Mouse (Mus musculus): ENCODE data around the gene Prom2. TPM values are rescaled to one million over a fixed set of nuclear protein-coding genes. Genes with fewer than 3 reads are reported as not detected.

Prom2 gene
- polyA plus RNA-seq, 1 experiment, result 0.17 TPM

- H3K4me1 ChIP-seq (ENCODE audit: control insufficient read depth, insufficient read depth, low read length), result no peaks in the 10 kb centered on the region
- TF ChIP-seq POLR2A (IDR thresholded peaks at IDR 0.05; ENCODE audit: extremely low read depth, insufficient read depth, low read length), result no peak
- TF ChIP-seq CTCF (IDR thresholded peaks at IDR 0.05; ENCODE audit: extremely low read depth, insufficient read depth, low read length), result peak; percentile 78
- no peak overlapping the region for H3K4me3 ChIP-seq (ENCODE audit: insufficient read depth, low read length)
- no peak overlapping the region for H3K27ac ChIP-seq (ENCODE audit: insufficient read depth, low read length)
These were observed 9.8 kb upstream of the Prom2 start for GRCm38 (mm10) chr2:127551078-127551477.

GRCm38 (mm10) chr2:127550446-127550845 is 9.2 kb upstream of the Prom2 start:
- TF ChIP-seq POLR2A (IDR thresholded peaks at IDR 0.05; ENCODE audit: extremely low read depth, insufficient read depth, low read length) (no peak), CTCF (IDR thresholded peaks at IDR 0.05; ENCODE audit: extremely low read depth, insufficient read depth, low read length) (no peak)
- Histone ChIP-seq H3K4me1 (ENCODE audit: control insufficient read depth, insufficient read depth, low read length) (no peaks in the 10 kb centered on the region), H3K4me3 (ENCODE audit: insufficient read depth, low read length) (no peak overlapping the region), H3K27ac (ENCODE audit: insufficient read depth, low read length) (no peak overlapping the region)

GRCm38 (mm10) chr2:127549711-127550110 is 8.4 kb upstream of the Prom2 start:
- H3K27ac ChIP-seq (ENCODE audit: insufficient read depth, low read length), result no peak overlapping the region
- no peaks in the 10 kb centered on the region for H3K4me1 ChIP-seq (ENCODE audit: control insufficient read depth, insufficient read depth, low read length)
- no peak for TF ChIP-seq POLR2A (IDR thresholded peaks at IDR 0.05; ENCODE audit: extremely low read depth, insufficient read depth, low read length)
- no peak for TF ChIP-seq CTCF (IDR thresholded peaks at IDR 0.05; ENCODE audit: extremely low read depth, insufficient read depth, low read length)
- no peak overlapping the region for H3K4me3 ChIP-seq (ENCODE audit: insufficient read depth, low read length)

- Histone ChIP-seq H3K27ac (ENCODE audit: insufficient read depth, low read length) (no peak overlapping the region), H3K4me3 (ENCODE audit: insufficient read depth, low read length) (no peak overlapping the region), H3K4me1 (ENCODE audit: control insufficient read depth, insufficient read depth, low read length) (no peaks in the 10 kb centered on the region)
- TF ChIP-seq CTCF (IDR thresholded peaks at IDR 0.05; ENCODE audit: extremely low read depth, insufficient read depth, low read length) (no peak), POLR2A (IDR thresholded peaks at IDR 0.05; ENCODE audit: extremely low read depth, insufficient read depth, low read length) (no peak)
These were observed 7.2 kb upstream of the Prom2 start for GRCm38 (mm10) chr2:127548342-127549074.

- TF ChIP-seq POLR2A (IDR thresholded peaks at IDR 0.05; ENCODE audit: extremely low read depth, insufficient read depth, low read length) (no peak), CTCF (IDR thresholded peaks at IDR 0.05; ENCODE audit: extremely low read depth, insufficient read depth, low read length) (no peak)
- Histone ChIP-seq H3K4me1 (ENCODE audit: control insufficient read depth, insufficient read depth, low read length) (peaks cover 4% of the 10 kb centered on the region; the same call in 1 of the 2 replicates), H3K27ac (ENCODE audit: insufficient read depth, low read length) (no peak overlapping the region), H3K4me3 (ENCODE audit: insufficient read depth, low read length) (no peak overlapping the region)
These were observed 430 bp upstream of the Prom2 start for GRCm38 (mm10) chr2:127541697-127542096.

GRCm38 (mm10) chr2:127539494-127539893 is 1.8 kb downstream of the Prom2 start:
- TF ChIP-seq POLR2A (IDR thresholded peaks at IDR 0.05; ENCODE audit: extremely low read depth, insufficient read depth, low read length) (no peak), CTCF (IDR thresholded peaks at IDR 0.05; ENCODE audit: extremely low read depth, insufficient read depth, low read length) (peak; percentile 61)
- Histone ChIP-seq H3K27ac (ENCODE audit: insufficient read depth, low read length) (no peak overlapping the region), H3K4me1 (ENCODE audit: control insufficient read depth, insufficient read depth, low read length) (peaks cover 4% of the 10 kb centered on the region; the same call in 1 of the 2 replicates), H3K4me3 (ENCODE audit: insufficient read depth, low read length) (no peak overlapping the region)

GRCm38 (mm10) chr2:127537548-127537947 is 3.7 kb downstream of the Prom2 start:
- no peak for TF ChIP-seq POLR2A (IDR thresholded peaks at IDR 0.05; ENCODE audit: extremely low read depth, insufficient read depth, low read length)

GRCm38 (mm10) chr2:127535363-127535762 is 5.9 kb downstream of the Prom2 start:
- TF ChIP-seq CTCF (IDR thresholded peaks at IDR 0.05; ENCODE audit: extremely low read depth, insufficient read depth, low read length), result no peak
- no peak for TF ChIP-seq POLR2A (IDR thresholded peaks at IDR 0.05; ENCODE audit: extremely low read depth, insufficient read depth, low read length)
- Histone ChIP-seq H3K4me1 (ENCODE audit: control insufficient read depth, insufficient read depth, low read length) (peaks cover 2% of the 10 kb centered on the region; the same call in 1 of the 2 replicates), H3K27ac (ENCODE audit: insufficient read depth, low read length) (no peak overlapping the region), H3K4me3 (ENCODE audit: insufficient read depth, low read length) (no peak overlapping the region)

More at GRCm38 (mm10) chr2:127537548-127537947, 3.7 kb downstream of the Prom2 start:
- Histone ChIP-seq H3K4me1 (ENCODE audit: control insufficient read depth, insufficient read depth, low read length) (peaks cover 2% of the 10 kb centered on the region; the same call in 1 of the 2 replicates), H3K4me3 (ENCODE audit: insufficient read depth, low read length) (no peak overlapping the region), H3K27ac (ENCODE audit: insufficient read depth, low read length) (no peak overlapping the region)

GRCm38 (mm10) chr2:127532379-127532778 is 8.9 kb downstream of the Prom2 start:
- TF ChIP-seq CTCF (IDR thresholded peaks at IDR 0.05; ENCODE audit: extremely low read depth, insufficient read depth, low read length) (no peak), POLR2A (IDR thresholded peaks at IDR 0.05; ENCODE audit: extremely low read depth, insufficient read depth, low read length) (no peak)

GRCm38 (mm10) chr2:127531592-127531991 is 9.7 kb downstream of the Prom2 start:
- no peaks in the 10 kb centered on the region; the same call in 1 of the 2 replicates for H3K4me1 ChIP-seq (ENCODE audit: control insufficient read depth, insufficient read depth, low read length)
- no peak overlapping the region for H3K4me3 ChIP-seq (ENCODE audit: insufficient read depth, low read length)
- H3K27ac ChIP-seq (ENCODE audit: insufficient read depth, low read length), result no peak overlapping the region
- TF ChIP-seq POLR2A (IDR thresholded peaks at IDR 0.05; ENCODE audit: extremely low read depth, insufficient read depth, low read length) (no peak), CTCF (IDR thresholded peaks at IDR 0.05; ENCODE audit: extremely low read depth, insufficient read depth, low read length) (no peak)

More at GRCm38 (mm10) chr2:127532379-127532778, 8.9 kb downstream of the Prom2 start:
- peaks cover 1% of the 10 kb centered on the region; the same call in 1 of the 2 replicates for H3K4me1 ChIP-seq (ENCODE audit: control insufficient read depth, insufficient read depth, low read length)
- no peak overlapping the region for H3K27ac ChIP-seq (ENCODE audit: insufficient read depth, low read length)
- H3K4me3 ChIP-seq (ENCODE audit: insufficient read depth, low read length), result no peak overlapping the region

All from cortical plate, adult 2 months (tissue).